Mouse (Mus musculus) E14TG2a.4 (cell line): ENCODE results near the gene Akap13.

Experiments
- CTCF ChIP-seq: conservative IDR thresholded peaks from 2 replicates; pipeline ENCODE4 v1.5.1; 2014; ENCODE audit warnings: low read length
- NANOG ChIP-seq: IDR thresholded peaks from 2 replicates; pipeline ENCODE4 v1.6.1; 2014; ENCODE audit warnings: borderline replicate concordance, low read length, mixed read lengths
- POU5F1 ChIP-seq: IDR thresholded peaks from 2 replicates; pipeline ENCODE4 v1.6.1; 2014; ENCODE audit warnings: low read length, borderline replicate concordance

DNA sequence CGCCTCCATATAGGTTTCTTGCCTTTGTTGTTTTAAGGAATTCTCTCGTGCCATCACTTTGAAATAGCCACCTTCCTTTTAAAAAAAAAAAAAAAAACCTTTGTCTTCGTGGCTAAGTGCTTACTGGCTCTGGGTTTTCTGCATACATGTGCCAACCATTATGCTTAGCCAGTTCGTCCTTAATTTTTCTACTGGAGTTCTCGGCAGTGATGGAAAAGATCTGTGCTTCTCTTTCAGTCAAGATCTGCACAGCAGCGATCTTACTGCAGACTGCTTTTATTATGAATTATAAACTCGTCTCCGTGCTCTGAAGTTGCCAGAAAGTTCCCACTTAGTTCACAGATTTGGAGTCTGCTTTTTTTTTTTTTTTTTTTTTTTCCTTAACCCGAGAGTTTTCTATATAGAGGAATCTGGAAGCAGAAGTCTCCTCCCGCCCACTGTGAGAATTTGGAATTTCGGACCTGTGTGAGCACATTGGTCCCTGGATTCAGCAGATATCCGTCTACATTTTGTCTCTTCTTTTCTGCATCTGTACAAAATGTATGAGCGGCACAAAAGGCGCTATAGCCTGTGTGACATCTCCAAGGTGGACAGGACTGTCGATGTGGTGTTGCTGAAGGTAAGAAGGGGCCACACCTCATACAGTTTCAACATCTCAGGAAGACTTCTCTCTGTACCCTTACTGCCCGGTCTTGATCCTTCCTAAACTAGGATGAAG lies 187.7 kb downstream of the Akap13 start:
- no peak for TF ChIP-seq CTCF
- TF ChIP-seq POU5F1, result no peak
- TF ChIP-seq NANOG, result no peak
